Mouse (Mus musculus): ENCODE data around the gene Btn2a2.
A peak's percentile ranks its signal among the peaks of the same experiment; 100 is the strongest.

The Btn2a2 gene

DNA sequence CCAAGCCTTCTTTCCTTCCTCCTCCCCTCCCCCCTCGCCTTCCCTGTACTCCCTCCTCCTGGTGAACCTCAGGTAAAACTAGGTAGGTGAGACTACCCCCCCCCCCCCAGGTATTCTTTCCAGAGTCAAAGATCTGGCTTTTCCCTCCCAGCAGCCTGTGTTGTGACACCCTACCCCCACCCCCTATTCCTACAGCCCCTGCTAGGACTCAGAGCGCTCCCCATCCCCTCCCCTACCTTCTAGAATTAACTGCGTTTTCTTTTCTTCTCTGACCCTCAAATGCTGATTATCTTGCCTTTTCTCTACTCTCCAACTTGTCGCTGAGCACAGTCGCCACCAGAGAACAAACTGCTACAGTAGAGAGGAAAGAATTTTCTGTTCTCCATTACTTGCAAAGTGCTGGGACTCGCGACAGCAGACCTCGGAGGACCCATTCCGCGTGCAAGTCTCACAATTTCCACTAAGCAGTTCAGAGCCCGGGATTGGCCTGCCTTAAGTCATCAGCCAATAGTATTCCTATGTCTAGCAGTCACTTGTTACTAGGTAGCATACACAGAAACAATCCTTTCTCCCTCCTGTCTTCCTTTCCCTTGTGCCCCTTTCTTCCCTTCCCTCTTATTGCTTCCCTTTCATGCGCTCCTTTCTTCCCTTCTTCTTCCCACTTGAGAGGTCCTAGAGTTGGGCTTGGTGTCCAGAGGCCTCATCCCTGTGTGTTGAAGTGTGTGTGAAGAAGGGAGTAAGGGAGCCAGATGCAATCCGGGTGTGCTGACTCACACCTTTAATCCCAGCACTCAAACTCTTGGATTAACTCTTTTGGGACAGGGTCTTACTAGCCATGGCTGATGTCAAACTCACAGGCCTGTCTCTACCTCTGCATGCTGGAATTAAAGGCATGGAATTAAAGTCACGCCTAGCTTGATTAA is at the start of gene Btn2a2:
Btn2a2 (minus strand) TSS at position 458 of the 923 bp plus-strand sequence.
- DNase-seq (ENCODE audit: low spot score in 2 of 2), result peak in 1 of 2 experiments; percentile 12

DNA sequence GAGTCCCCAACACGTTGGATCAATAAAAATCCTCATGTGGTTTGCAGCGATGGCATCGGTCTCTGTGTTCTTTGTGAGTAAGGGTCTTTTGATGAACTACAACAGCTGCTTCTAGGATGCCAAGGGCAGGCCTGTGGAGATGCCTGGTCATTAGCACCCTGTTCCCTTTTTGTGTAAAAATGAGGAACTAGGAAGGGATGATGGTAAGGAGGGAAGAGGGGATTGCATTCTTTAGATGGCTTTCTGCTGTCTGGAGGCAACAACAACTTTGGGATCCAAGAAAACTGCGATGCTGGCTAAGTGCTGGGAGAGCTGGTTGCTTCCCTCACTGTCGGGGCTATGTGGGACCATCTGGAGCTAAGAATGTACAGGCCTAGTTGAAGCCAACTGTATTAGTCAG is 49.6 kb upstream of the Btn2a2 start:
- DNase-seq (ENCODE audit: low spot score in 2 of 2), result no peak

DNA sequence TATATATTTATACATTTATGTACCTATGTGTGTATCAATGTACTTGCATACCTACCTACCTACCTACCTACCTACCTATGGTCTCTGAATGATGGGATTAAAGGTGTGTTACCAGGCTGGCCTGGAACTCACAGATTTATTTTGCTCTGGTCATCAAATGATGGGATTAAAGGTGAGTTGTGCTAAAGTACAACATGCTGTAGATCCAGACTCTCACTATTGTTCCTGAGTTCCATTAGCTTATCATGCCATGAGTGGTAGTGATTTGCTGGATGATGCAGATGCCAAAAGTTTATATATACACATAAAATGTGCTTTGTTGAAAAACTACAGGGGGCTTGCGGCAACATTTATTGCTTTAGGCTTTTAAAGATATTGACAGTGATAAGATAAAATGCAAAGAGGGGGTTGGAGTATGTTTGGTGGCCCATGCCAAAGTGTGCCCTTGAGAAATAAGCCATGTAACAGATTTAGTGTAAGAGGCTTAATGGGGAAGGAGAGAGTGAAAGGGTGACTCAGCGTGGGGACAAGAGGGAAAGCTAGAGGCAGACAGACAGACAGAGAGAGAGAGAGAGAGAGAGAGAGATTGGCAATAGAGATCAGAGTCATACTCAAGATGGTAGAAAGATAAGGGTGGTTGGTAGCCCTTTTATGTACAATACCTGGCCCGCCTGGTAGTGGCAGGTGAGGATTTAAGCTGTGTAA is 48.5 kb upstream of the Btn2a2 start:
- no peak for DNase-seq (ENCODE audit: low spot score in 2 of 2)

DNA sequence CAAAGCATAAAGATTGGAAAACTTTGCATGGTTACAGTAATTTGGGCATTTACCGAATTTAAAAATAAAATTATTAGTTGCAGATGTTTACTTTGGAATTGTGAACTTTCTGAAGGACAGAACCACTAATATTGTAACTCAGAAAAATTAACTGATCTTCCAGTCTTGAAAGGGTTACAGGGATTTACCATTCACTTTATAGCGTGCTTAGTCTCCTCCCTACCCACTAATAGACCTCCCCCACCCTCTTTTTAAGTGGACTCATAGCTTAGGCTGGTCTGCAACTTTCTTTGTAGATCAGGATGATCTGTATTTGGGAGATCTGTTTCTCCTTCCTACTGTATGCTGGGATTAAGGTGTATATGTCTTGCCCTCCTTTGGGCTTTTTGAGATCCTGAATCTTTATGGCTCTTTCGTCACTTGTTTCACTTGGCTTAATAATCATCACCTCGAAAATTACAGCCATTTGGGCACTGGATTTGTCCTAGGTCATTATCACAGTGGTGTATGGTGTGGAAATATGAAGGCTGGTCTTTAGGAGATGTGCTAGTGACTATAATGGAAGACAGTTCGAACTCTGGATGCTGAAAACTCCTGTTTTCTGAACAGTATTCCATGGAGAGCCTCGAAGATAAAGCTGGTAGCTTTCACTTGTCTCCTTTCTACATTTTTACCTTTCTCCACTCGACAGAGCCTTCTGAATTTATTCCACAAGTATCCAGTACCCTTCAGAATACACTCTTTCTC is 47.6 kb upstream of the Btn2a2 start:
- no peak for DNase-seq (ENCODE audit: low spot score in 2 of 2)

DNA sequence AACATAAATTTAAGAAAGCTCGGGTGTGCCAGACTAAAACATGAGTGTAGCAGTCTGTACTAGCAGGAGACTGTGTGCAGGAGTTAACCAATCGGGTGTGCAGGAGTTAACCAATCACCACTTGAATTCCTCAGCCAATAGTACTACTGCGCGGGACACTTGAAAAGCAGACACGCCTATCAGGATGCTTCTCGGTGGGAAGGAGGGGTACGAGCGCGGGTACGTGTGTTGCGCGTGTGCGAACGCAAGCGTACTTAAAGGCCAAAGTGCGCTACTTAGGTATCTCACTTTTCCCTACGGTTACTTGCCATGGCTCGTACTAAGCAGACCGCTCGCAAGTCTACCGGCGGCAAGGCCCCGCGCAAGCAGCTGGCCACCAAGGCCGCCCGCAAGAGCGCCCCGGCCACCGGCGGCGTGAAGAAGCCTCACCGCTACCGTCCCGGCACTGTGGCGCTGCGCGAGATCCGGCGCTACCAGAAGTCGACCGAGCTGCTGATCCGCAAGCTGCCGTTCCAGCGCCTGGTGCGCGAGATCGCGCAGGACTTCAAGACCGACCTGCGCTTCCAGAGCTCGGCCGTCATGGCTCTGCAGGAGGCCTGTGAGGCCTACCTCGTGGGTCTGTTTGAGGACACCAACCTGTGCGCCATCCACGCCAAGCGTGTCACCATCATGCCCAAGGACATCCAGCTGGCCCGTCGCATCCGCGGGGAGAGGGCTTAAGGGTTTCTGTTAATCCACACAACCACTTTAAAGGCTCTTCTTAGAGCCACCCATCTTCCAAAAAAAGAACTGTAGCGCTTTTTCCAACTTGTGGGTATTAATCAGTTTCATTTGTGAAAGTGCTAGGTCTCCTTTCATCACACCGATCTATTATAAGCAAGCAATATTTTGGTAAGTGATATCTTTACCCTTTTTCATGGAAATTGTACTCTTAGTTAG is 46.7 kb upstream of the Btn2a2 start, which contains the start of gene Hist1h3g:
Hist1h3g (plus strand) TSS at position 286 of the 939 bp plus-strand sequence.
- DNase-seq (ENCODE audit: low spot score in 2 of 2), result peak; percentile 73 to 82

DNA sequence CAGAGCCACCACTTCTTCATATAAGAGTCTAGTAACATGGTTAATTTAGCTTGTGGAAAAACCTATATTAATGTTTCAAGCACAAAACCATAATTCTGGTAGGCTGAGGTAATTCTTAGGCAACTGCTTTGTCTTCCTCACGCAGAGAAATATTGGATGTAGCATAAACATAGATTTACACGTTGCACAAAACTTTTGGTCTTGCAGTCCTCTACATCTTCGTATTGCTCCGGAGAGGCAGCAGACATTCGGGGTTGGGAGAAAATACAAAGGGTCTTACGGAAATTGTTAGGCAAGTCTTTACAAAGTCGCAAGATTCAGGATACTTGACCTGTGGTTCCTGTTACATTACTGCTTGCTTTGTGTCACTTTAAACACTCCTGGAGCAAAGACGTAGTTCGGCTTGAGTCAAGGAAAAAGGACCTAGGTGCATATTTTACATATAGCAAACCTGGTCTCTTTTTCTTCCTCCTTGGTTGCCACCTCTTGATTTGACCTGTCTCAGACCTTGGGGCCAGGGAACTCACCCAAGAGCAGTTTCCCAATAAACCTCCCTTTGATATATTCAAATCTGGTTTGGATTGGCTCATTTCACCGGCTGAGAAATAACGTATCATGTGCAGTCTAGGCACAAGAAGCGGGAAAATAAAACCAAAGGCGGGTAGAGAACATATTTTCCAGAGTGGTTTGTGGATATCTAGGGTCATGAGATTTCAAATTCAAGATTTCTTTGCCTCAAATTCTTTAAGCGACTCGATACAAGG is 45.9 kb upstream of the Btn2a2 start:
- no peak for DNase-seq (ENCODE audit: low spot score in 2 of 2)

DNA sequence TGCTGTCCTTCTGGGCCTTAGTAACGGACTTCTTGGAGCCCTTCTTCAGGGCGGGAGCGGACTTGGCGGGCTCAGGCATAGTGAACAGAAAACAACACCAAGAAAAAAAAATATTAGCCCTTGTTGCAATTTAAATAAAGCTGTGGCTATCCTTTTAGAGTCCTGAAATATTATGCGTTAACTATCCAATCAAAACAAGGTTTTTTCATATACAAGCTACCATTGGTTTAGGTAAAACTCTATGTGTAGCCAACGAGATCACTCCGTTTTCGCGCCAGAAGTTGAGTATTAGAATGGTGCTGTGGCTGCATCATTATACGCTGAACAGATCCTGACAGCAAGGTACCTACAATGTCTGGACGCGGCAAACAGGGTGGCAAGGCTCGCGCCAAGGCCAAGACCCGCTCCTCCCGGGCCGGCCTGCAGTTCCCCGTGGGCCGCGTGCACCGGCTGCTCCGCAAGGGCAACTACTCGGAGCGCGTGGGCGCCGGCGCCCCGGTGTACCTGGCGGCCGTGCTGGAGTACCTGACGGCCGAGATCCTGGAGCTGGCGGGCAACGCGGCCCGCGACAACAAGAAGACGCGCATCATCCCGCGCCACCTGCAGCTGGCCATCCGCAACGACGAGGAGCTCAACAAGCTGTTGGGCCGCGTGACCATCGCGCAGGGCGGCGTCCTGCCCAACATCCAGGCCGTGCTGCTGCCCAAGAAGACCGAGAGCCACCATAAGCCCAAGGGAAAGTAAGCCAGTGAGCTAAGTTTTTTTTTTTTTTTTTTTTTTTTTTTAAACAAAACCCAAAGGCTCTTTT is 45.1 kb upstream of the Btn2a2 start, which contains the start of gene Hist1h2af:
Hist1h2af (plus strand) TSS at position 347 of the 808 bp plus-strand sequence.
- peak; percentile 56 to 68 for DNase-seq (ENCODE audit: low spot score in 2 of 2)

DNA sequence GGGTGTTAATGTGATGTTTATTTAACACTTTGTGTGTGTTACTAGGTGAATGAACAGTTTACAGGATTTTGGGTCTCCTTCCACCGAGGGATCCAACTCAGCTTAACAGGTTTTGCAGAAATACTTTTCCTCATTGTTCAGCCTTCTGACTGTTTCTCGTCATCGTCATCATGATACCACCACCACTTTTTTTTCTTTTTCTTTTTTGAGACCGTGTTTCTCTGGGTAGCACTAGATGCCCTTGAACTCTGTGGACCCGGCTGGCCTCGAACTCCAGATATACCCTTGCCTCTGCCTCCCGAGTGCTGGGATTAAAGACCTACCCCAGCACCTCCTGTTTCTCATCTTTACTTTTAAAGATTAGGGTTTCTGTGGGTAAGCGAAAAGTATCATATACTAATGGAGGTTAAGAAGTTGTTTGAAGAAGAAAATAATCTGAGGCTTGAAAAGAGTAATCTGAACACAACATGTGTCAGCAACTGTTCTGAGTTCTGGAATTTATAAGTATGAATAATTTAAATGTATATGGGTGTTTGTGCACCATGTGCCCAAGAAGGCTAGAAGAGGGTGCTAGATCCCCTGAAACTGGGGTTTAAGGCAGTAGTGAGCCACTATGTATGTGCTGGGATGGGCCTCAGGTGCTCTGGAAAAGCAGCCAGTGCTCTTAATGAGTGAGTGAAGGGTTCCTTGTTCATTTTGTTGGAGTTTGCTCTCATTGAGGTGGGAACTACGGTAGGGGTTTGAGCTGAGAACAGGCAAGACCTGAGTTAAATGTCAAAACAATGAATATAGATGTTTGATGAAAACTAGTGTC is 43.8 kb upstream of the Btn2a2 start:
- no peak for DNase-seq (ENCODE audit: low spot score in 2 of 2)

DNA sequence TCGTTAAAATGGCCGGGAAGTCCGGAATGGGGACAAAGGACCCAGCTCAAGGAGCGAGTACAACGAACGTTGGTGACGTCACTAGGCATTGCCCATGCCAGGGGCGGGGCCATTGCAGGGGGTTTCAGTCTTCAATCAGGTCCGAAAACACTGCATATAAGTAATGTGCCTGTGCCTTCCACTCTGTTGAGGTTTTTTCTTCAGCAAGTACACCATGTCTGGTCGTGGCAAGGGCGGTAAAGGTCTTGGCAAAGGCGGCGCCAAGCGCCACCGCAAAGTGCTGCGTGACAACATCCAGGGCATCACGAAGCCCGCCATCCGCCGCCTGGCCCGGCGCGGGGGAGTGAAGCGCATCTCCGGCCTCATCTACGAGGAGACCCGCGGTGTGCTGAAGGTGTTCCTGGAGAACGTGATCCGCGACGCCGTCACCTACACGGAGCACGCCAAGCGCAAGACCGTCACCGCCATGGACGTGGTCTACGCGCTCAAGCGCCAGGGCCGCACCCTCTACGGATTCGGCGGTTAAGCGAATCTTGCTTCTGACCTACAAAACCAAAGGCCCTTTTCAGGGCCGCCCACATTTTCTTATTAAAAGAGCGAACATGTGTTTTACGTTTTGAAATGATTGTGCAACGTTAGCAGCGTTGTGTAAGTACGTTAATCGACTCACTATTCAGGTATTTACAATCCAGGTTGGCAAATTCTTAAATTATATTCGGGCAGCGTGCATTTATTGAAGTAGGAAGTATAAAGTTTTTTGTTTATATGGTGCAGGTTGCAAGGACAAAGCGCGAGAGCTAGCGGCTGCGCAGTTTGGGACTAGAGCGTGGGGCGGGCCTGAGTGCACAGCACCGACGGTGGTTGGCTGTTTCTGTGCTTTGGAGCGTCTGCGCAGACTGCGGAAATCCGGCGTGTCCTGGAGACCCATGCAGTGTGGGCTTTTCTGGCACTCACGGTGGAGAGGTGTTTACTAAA is 42.5 kb upstream of the Btn2a2 start, which contains the start of gene Hist1h4h:
Hist1h4h (plus strand) TSS at position 150 of the 975 bp plus-strand sequence.
- DNase-seq (ENCODE audit: low spot score in 2 of 2), result peak; percentile 93 to 95

DNA sequence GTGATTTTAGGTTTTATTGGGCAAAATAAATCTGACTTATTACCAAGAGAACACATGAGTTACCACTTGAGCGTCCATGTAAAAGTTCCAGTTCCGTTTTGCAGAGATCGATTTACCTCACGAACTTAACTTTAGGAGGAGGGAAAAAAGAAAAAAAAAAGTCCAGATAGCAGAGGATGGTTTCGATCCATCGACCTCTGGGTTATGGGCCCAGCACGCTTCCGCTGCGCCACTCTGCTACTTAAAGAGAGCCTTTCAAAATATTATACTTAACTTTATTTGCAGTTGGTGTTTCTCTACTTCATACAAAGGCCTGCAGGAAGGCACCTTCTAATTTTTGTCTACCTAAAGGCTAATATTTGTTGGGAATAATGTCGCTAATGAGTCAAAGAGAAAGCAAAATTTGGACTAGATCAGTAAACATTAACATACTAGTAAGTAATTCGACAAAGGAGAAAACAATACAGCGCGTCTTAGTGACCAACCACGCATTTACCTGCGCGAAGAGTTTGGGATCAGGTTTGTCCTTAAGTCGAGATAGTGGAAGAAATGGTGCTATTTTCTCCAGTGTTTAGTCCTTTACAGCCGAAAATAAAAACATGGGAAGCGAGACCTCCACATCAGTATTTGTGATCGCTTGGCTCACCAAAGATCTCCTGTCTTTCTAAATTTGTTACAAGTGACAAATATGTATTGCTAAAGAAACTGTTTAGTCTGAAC is 41.7 kb upstream of the Btn2a2 start:
- peak; percentile 58 to 62 for DNase-seq (ENCODE audit: low spot score in 2 of 2)

DNA sequence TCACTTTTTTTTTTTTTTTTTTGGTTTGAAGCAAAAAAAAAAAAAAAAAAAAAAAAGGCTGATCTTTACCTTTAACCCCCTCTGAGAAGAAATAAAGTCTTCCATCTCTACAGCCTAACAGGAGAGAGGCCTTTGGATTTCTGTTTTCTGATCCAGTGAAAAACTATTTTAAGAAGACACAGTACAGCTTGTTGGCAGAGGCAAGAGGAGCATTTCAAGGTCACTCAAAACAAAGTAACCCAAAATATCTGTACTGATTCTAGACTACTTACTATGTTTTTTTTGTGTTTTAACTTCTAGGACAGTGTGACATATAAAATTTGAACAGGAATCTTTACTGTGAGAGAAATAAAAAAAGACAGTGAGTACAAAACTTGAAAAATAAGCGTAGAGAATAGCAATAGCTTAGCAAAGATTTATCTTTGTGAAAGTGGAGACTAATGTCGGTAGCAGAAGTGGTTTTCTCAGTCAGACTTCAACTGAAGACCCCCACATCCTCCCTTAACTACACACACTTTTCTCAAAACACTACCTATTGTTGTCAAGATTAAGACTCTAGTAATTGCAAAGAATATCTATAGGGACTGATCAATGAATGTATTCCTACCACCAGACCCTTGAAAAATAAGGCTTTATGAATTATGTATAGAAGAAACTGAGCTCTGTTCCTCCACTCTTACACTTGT is 41.0 kb upstream of the Btn2a2 start:
- DNase-seq (ENCODE audit: low spot score in 2 of 2), result no peak

DNA sequence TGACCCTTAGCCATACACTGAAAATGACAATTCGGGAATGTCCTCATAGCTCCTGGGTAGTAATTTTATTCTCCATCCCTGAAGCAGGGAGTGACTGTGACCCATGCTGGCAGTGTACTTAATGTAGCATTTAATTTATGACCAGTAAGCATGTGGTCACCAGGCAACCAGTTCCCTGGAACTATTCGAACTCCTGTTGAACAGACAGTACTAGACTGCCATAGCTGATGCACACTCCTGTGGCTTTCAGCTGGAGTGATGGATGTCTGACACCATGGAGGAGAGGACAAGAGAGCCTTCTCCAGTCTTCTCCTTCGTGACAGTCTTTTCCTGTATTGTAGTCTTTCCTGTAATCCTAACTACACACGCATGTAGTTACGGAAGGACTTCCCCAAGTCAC is 40.3 kb upstream of the Btn2a2 start:
- DNase-seq (ENCODE audit: low spot score in 2 of 2), result no peak

DNA sequence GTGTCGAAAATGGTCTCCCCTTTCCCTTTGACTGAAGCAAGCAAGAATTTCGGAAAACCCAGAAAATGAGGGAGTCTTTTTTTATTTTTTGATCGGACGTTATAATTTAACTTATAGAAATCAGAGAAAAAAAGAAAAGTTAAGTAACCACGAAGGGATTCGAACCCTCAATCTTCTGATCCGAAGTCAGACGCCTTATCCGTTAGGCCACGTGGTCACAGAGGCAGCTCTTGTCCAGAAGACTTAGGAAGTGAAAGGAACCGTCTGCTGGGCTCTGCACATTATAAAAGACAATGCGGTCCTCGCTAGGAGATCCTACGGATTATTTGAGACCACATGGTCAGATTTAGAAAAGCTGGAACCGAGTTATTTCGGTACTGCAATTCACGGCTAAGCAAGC is 37.7 kb upstream of the Btn2a2 start:
- peak; percentile 85 to 89 for DNase-seq (ENCODE audit: low spot score in 2 of 2)

DNA sequence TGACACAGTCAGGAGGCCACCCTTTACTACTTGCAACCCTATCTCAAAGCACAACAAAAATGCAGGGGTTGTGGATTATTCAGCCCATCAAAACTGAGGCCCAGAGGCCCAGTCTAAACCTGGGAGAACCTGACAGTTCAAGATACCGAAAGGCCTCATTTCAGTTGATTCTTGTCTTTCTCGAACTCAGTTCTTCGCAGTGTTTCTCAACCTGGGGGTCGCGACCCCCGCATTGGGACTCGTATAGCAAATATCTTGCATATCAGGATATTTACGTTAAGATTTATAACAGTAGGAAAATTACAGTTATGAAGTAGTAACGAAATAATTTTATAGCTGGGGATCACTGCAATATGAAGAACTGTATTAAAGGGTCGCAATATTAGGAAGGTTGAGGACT is 37.2 kb upstream of the Btn2a2 start:
- DNase-seq (ENCODE audit: low spot score in 2 of 2), result no peak

DNA sequence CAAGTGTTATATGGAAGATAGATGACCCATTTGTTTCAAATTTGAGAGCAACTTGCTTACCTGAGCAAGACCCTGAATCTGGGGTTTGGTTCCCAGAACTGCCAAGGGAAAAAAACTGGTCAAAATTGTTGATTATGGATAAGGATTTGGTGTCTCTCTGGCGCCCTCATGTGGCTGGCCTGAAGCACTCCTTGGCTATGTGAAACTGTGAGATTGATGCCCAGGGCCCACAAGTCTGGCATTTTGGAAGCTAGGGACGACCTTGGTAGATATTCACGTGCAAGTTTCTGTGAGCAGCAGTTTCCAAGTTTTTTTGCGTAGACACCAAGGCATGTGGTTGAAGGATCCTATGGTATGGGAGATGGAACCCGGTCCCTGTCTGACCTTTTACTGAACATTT is 36.0 kb upstream of the Btn2a2 start:
- DNase-seq (ENCODE audit: low spot score in 2 of 2), result peak; percentile 55 to 72

DNA sequence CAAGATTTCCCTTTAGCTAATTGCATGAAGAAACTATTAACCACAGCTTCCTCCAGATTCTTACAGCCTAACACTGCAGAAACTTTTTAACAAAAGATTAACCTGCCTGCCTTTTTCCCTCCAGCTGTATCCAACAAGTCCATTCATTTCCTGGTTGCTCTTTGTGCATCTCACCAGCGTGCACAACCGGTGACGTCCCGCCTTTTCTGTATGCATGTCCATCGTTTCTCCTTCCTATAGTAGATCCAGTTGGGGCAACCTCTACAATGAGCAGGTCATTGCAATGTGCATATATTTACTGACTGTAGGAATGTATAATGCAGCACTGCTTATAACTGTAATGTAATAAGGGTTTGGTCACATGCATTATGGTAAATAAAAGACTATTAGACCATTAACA is 35.3 kb upstream of the Btn2a2 start:
- no peak for DNase-seq (ENCODE audit: low spot score in 2 of 2)

Data from spleen, postnatal 14 days (tissue).